In the genomic region with DNA sequence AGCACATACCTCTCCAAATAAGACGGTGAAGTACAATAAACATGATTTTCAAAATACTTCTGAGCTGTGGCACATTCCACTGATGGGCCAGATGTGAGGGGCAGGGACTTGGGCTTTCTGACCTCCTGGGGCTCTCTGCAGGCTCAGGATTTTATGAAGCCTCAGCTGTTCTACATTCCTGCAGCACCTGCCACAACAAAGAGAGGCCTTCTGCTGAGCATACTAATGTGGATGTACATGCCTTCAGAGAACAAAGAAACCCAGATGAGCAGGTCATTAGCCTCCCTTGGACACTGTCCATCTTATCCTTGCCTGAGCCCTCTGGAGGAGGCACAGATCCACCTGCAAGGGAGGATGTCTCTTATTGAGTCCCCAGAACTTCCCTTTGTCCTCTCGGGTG, we compare ENCODE assay signal across 21 mouse cellular contexts.
A peak's percentile ranks its signal among the peaks of the same experiment; 100 is the strongest.
DNase-seq lines count a peak whose midpoint lies in the region; ATAC-seq lines count a peak whose summit lies in the region.
"Had no signal": no experiment of that assay in that cellular context is flagged by ENCODE, and none has a peak within 500 bp of the region (broad histone marks: within the 10 kb centered on the region; RNA-seq: fewer than 3 reads in every experiment).

No protein-coding gene starts in this region.

- ATAC-seq in midbrain, embryonic 16.5 days = no peak
- ATAC-seq in hindbrain, embryonic 13.5 days (ENCODE audit: low FRiP score) = no peak
- ATAC-seq in neural tube, embryonic 15.5 days (ENCODE audit: low FRiP score) = no peak

- no peaks in the 10 kb centered on the region for H3K27me3 ChIP-seq in midbrain, embryonic 10.5 days (ENCODE audit: low read depth, poor library complexity, severe bottlenecking)
- no peaks in the 10 kb centered on the region for H3K27me3 ChIP-seq in midbrain, embryonic 16.5 days (ENCODE audit: control insufficient read depth, insufficient read depth, low read depth, low read length)
- H3K27me3 ChIP-seq in hindbrain, embryonic 13.5 days = no peaks in the 10 kb centered on the region
- H3K27me3 ChIP-seq in neural tube, embryonic 15.5 days (replicated peaks) = no peaks in the 10 kb centered on the region
- H3K27me3 ChIP-seq: forebrain, embryonic 12.5 days; heart, embryonic 12.5 days; megakaryocyte, embryonic 14.5 days had no signal

- no peak overlapping the region for H3K4me3 ChIP-seq in midbrain, embryonic 10.5 days
- no peak overlapping the region for H3K4me3 ChIP-seq in midbrain, embryonic 16.5 days (ENCODE audit: low read depth, low read length)
- H3K4me3 ChIP-seq in hindbrain, embryonic 13.5 days = no peak overlapping the region
- no peak overlapping the region for H3K4me3 ChIP-seq in neural tube, embryonic 15.5 days (replicated peaks)
- H3K4me3 ChIP-seq: forebrain, embryonic 12.5 days; heart, embryonic 12.5 days; megakaryocyte, embryonic 14.5 days; myocyte had no signal

- 71% methylated on average over 2 of the region's 2 CpGs for WGBS in midbrain, embryonic 10.5 days
- WGBS in midbrain, embryonic 16.5 days = 64% methylated on average over 2 of the region's 2 CpGs
- 68% methylated on average over 2 of the region's 2 CpGs for WGBS in hindbrain, embryonic 13.5 days
- WGBS in neural tube, embryonic 15.5 days = 56% methylated on average over 2 of the region's 2 CpGs

- no peak overlapping the region for H3K9ac ChIP-seq in midbrain, embryonic 16.5 days (ENCODE audit: low read depth, low read length)
- H3K9ac ChIP-seq in hindbrain, embryonic 13.5 days = no peak overlapping the region
- H3K9ac ChIP-seq in neural tube, embryonic 15.5 days (replicated peaks) = no peak overlapping the region
- H3K9ac ChIP-seq: forebrain, embryonic 12.5 days; heart, embryonic 12.5 days had no signal

- DNase-seq in midbrain, embryonic 10.5 days (ENCODE audit: low spot score) = no peak
- DNase-seq in mesoderm, embryonic 11.5 days (ENCODE audit: low read depth, low spot score) = peak; percentile 30
- DNase-seq in layer of hippocampus, adult 9-11 months = no peak
- DNase-seq in right cerebral cortex, adult 2 months (ENCODE audit: low spot score in 2 of 2) = no peak
- DNase-seq: adrenal gland, adult 2 months; cerebellum, adult 9-11 months; gastrocnemius, postnatal 10 days; heart, adult 11 months; heart, postnatal 14 days; kidney, adult 9 months; kidney, postnatal 25 days; lung, adult 2 months; spleen, adult 18-20 months had no signal

- peaks cover 5% of the 10 kb centered on the region; the same call in 1 of the 2 replicates for H3K4me1 ChIP-seq in midbrain, embryonic 10.5 days
- H3K4me1 ChIP-seq in midbrain, embryonic 16.5 days (ENCODE audit: control insufficient read depth, insufficient read depth, low read length) = no peaks in the 10 kb centered on the region
- peaks cover 5% of the 10 kb centered on the region; the same call in 1 of the 2 replicates for H3K4me1 ChIP-seq in hindbrain, embryonic 13.5 days (replicated peaks)
- no peaks in the 10 kb centered on the region for H3K4me1 ChIP-seq in neural tube, embryonic 15.5 days
- H3K4me1 ChIP-seq: forebrain, embryonic 12.5 days; heart, embryonic 12.5 days; megakaryocyte, embryonic 14.5 days had no signal

- H3K27ac ChIP-seq in midbrain, embryonic 10.5 days (replicated peaks) = 0 out of 2 replicates have a peak overlapping the region, but pooled peaks have one; percentile 11
- H3K27ac ChIP-seq in midbrain, embryonic 16.5 days (ENCODE audit: low read length) = no peak overlapping the region
- peak overlapping the region; percentile 25; the same call in 1 of the 2 replicates for H3K27ac ChIP-seq in hindbrain, embryonic 13.5 days
- 0 out of 2 replicates have a peak overlapping the region, but pooled peaks have one; percentile 5 for H3K27ac ChIP-seq in neural tube, embryonic 15.5 days (replicated peaks)
- H3K27ac ChIP-seq: forebrain, embryonic 12.5 days had no signal

- no peaks in the 10 kb centered on the region for H3K36me3 ChIP-seq in midbrain, embryonic 10.5 days
- no peaks in the 10 kb centered on the region for H3K36me3 ChIP-seq in midbrain, embryonic 16.5 days (ENCODE audit: control insufficient read depth, insufficient read depth, low read length)
- no peaks in the 10 kb centered on the region for H3K36me3 ChIP-seq in hindbrain, embryonic 13.5 days
- H3K36me3 ChIP-seq in neural tube, embryonic 15.5 days = no peaks in the 10 kb centered on the region
- H3K36me3 ChIP-seq: forebrain, embryonic 12.5 days; heart, embryonic 12.5 days had no signal

- H3K4me2 ChIP-seq in midbrain, embryonic 16.5 days (ENCODE audit: low read length) = no peak overlapping the region
- no peak overlapping the region for H3K4me2 ChIP-seq in hindbrain, embryonic 13.5 days
- no peak overlapping the region for H3K4me2 ChIP-seq in neural tube, embryonic 15.5 days
- H3K4me2 ChIP-seq: forebrain, embryonic 12.5 days; heart, embryonic 12.5 days; liver, embryonic 11.5 days had no signal

- no peaks in the 10 kb centered on the region for H3K9me3 ChIP-seq in midbrain, embryonic 10.5 days (replicated peaks)
- H3K9me3 ChIP-seq in midbrain, embryonic 16.5 days (replicated peaks; ENCODE audit: control insufficient read depth, low read length, poor library complexity, severe bottlenecking) = no peaks in the 10 kb centered on the region
- no peaks in the 10 kb centered on the region for H3K9me3 ChIP-seq in hindbrain, embryonic 13.5 days
- no peaks in the 10 kb centered on the region for H3K9me3 ChIP-seq in neural tube, embryonic 15.5 days (replicated peaks)
- H3K9me3 ChIP-seq: forebrain, embryonic 12.5 days; heart, embryonic 12.5 days had no signal
